In genomic region chr5:111416591-111417374, GRCm38 (mm10) we compare ENCODE assay signal across 8 mouse cellular contexts. TPM values are rescaled to one million over a fixed set of nuclear protein-coding genes. Genes with fewer than 3 reads are reported as not detected.
DNase-seq lines count a peak whose midpoint lies in the region; ATAC-seq lines count a peak whose summit lies in the region.

Mn1 (plus strand) TSS chr5:111417362.

- H3K4me1 ChIP-seq in hindbrain, embryonic 14.5 days (replicated peaks; ENCODE audit: control insufficient read depth, insufficient read depth, low read length): peaks cover 55% of the 10 kb centered on the region

- peak within 1 kb of the TSS; percentile 92 for H3K4me3 ChIP-seq in hindbrain, embryonic 14.5 days (replicated peaks; ENCODE audit: low read length)

- H3K9ac ChIP-seq in hindbrain, embryonic 14.5 days: peak within 1 kb of the TSS; percentile 93

- DNase-seq in WW6 (ENCODE audit: low read depth, low spot score): peak; percentile 71
- DNase-seq in cerebellum, postnatal 36 days: peak; percentile 38 to 51
- peak; percentile 92 for DNase-seq in gastrocnemius, adult 18-20 months (ENCODE audit: low spot score)
- DNase-seq in hindbrain, embryonic 14.5 days (ENCODE audit: low spot score): peak; percentile 92
- DNase-seq in layer of hippocampus, postnatal 36 days: peak; percentile 89 to 90
- DNase-seq in lung, postnatal 10 days: peak; percentile 93
- peak; percentile 93 for DNase-seq in right cerebral cortex, adult 18-20 months
- DNase-seq in urinary bladder, postnatal 36 days (ENCODE audit: low spot score in 2 of 2): peak; percentile 68 to 85

- H3K27ac ChIP-seq in hindbrain, embryonic 14.5 days: peak within 1 kb of the TSS; percentile 89

- no peaks in the 10 kb centered on the region; the same call in 1 of the 2 replicates for H3K27me3 ChIP-seq in hindbrain, embryonic 14.5 days (ENCODE audit: control insufficient read depth, insufficient read depth, low read length)

- under 1% methylated on average over 70 of the region's 88 CpGs for WGBS in hindbrain, embryonic 14.5 days

- peaks cover 30% of the 10 kb centered on the region for H3K36me3 ChIP-seq in hindbrain, embryonic 14.5 days (replicated peaks; ENCODE audit: control insufficient read depth, insufficient read depth)

- H3K4me2 ChIP-seq in hindbrain, embryonic 14.5 days (replicated peaks): peak within 1 kb of the TSS; percentile 99

- peak; percentile 91 for ATAC-seq in hindbrain, embryonic 14.5 days (ENCODE audit: low FRiP score)

- H3K9me3 ChIP-seq in hindbrain, embryonic 14.5 days (ENCODE audit: control insufficient read depth, low read length): no peaks in the 10 kb centered on the region

RNA-seq across cellular contexts. Expression of gene Mn1, which starts in this region (rescaled TPM):
- total RNA-seq in gastrocnemius, adult 18-20 months (2021): 10 to 100 TPM; 34.5 to 75.8 TPM
- 27.8 and 28.6 TPM in 2 replicates for polyA plus RNA-seq in hindbrain, embryonic 14.5 days (2014; fragmentation: Nextera tagmentation; extraction: Ambion mirVana)
- total RNA-seq in layer of hippocampus, postnatal 36 days (2021): 10 to 100 TPM; 34.2 to 38.1 TPM

Comparison
In these comparisons a context has a peak if more than half of its experiments do, and no peak if none do; other contexts are left out.
1. Peak in every context shown above with its lines: DNase-seq, ATAC-seq, H3K4me3 ChIP-seq and H3K27ac ChIP-seq.